Mouse (Mus musculus): ENCODE results near the gene Rnase4.

The Rnase4 gene

GRCm38 (mm10) chr14:51088970-51089673 is 1.8 kb upstream of the Rnase4 start:
- peak; percentile 99 for DNase-seq

DNA sequence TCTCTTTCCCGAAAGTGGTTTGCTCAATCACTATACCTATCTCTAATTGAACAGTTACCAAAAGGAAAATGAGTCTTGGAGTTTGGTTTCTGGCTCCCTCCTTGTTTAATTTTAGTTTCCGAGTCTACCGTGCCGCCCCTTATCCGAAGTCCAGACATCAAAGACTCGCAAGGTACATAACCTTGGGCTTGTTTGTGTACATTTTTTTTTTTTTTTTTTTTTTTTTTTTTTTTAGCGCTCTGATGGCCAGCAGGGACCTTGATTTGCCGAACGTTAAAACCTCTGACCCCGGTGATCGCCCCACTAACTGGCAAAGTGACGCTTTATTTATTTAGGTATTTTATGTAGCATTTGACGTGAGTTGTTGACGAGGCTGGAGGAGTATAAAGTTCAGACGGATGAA is 1.2 kb upstream of the Rnase4 start:
- DNase-seq, result no peak

- peak; percentile 89 for DNase-seq
Measured at GRCm38 (mm10) chr14:51090077-51090781, 648 bp upstream of the Rnase4 start.

GRCm38 (mm10) chr14:51092073-51092620 is 1.3 kb downstream of the Rnase4 start:
- DNase-seq, result no peak

DNA sequence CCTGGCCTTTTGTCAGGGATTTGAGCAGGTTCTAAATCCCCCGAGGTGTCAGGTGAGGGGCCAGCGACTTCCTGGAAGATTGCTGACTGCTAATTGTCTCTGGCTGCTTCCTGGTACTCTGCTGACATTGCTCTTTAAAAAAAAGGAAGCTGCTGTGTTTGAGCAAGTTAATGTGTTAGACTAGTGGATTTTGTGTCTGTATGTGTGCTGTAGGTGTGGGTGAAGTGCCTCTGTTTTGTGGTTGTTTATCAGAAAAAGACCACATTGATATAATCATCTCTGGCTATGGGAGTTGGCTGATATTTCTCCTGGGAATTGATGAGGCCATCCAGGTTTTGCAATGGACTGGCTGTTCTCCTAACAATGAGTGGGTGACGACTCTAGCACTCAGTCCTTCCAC is 2.6 kb downstream of the Rnase4 start:
- no peak for DNase-seq

GRCm38 (mm10) chr14:51094096-51094875 is 3.4 kb downstream of the Rnase4 start:
- no peak for DNase-seq

- no peak for DNase-seq
Measured at GRCm38 (mm10) chr14:51094921-51095320, 4.0 kb downstream of the Rnase4 start.

- DNase-seq, result no peak
Measured at GRCm38 (mm10) chr14:51095736-51096524, 5.1 kb downstream of the Rnase4 start.

GRCm38 (mm10) chr14:51098300-51098699 is 7.4 kb downstream of the Rnase4 start:
- peak; percentile 72 for DNase-seq

- DNase-seq, result no peak
Measured at GRCm38 (mm10) chr14:51098921-51099320, 8.0 kb downstream of the Rnase4 start.

DNA sequence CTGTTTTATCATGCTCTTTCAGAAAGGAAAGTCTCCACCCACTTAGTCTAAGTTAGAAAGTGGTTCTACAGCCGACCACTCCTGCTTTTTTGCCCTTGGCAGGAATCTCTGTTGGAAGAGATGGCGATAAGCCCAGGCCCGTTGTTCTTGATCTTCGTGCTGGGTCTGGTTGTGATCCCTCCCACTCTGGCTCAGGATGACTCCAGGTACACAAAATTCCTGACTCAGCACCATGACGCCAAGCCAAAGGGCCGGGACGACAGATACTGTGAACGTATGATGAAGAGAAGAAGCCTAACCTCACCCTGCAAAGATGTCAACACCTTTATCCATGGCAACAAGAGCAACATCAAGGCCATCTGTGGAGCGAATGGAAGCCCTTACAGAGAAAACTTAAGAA is 10.4 kb downstream of the Rnase4 start:
- DNase-seq, result no peak

DNA sequence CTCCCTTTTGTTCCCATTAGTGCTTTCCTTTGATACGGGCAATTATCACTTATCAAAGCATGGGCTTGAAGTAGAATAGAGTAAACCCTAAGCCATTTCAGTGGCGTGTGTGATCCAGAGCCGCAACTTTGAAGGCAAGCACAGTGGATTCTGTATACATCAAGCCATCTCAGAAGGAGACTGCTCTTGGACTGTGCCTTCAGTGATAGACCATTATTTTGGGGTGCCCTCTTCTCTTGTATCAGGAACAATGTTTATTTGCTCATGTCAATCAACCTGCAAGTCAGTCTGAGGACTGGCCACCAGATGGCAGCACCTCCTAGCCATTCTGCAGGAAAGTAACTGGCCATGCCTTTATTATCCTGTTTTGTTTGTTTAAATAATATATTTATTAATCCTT is 12.3 kb downstream of the Rnase4 start:
- peak; percentile 73 for DNase-seq

GRCm38 (mm10) chr14:51104366-51104765 is 13.5 kb downstream of the Rnase4 start:
- no peak for DNase-seq

- no peak for DNase-seq
Measured at GRCm38 (mm10) chr14:51106449-51106967, 15.6 kb downstream of the Rnase4 start.

- DNase-seq, result no peak
Measured at GRCm38 (mm10) chr14:51111966-51112365, 21.1 kb downstream of the Rnase4 start.

GRCm38 (mm10) chr14:51113476-51113875 is 22.6 kb downstream of the Rnase4 start:
- peak; percentile 22 for DNase-seq

- DNase-seq, result no peak
Measured at GRCm38 (mm10) chr14:51113916-51114560, 23.2 kb downstream of the Rnase4 start, which contains the start of gene Eddm3b. Gene Eddm3b, plus strand, starts transcription at chr14:51114426.

DNA sequence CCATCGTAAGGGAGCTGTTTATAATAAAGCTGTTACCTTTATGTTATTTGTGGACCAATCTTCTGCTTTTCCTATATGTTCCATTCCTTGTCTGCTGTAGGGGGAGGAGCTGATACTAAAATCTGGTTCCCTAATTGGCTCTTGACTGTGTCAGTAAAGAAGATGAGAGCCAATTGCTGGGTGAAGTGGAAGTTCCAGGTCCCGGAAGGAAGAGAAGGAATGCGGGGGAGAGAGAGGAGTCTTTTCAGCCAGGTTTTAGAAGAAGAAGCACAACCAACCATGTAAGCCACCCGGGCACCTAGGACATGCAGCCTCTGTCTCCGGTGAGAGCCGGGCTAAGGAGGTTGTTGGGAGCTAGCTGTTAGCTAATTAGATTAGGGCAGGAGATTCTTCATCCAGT is 34.8 kb downstream of the Rnase4 start:
- DNase-seq, result no peak

DNA sequence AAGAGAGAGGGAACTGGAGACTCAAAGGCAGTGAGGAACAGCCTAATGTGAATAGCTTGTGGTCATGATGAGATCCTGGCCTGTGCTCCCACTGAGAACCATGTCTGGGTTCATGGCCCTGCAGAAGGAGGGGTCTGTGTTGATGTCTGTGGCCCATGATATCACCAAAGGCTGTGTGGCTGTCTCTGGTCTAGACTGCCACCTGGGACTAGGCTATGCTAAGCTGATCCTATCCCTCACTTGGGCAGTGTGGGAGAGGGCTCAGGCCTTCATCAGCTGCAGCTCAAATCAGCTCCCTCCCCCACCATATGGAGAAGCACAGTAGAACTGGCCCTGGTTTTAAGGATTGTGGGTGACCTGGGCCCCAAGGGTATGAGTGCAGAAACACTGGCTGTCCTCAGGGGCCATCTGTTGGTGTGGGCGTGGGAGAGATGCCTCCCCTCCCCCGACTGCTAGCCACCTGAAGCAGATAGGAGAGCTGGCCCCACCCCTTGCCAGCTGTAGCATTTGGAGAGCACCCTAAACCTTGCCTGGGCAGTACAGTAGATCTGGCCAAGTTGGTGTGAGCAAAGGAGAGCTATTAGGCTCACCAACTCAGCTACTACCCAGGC is 36.9 kb downstream of the Rnase4 start:
- no peak for DNase-seq

DNA sequence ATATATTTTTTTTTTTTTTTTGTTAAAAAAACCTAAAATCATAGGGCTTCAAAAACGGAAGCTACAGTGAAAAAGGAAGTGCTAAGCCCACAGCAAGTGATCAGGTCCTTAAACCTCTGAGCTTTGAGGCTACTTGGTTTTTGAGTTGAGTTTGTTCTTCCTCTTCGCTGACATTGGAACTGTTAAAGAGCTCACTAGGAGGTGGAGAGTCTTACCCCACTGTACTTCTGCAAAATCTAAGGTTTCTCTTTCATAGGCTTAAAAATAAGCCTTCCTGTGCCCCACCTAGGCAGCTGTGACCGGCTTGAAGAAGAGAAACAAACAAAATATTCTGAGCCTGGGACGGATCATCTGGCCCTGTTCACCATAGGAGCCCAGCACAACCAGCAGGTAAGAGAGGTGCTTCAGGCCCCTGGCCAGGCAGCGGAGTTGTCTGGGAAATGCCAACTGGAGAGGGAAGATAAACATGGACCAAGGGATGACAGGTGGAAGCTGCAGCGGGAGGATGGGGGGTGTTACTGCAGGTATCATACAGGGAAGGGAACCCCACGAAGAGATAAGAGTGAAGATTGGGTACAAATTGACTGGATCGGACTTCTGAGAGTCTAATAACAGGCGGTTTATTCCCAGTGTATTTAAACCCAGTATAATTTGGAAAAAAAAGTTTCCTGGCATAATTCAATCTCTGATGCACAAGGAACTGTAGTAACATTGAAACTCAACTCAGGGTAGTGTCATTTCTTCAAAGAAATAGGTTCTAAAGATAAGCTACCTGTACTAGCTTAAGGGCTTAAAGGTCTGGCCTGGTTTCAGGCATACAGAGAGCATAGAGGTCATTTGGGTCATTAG is 38.1 kb downstream of the Rnase4 start:
- DNase-seq, result no peak

Measured in retina, postnatal 1 day (tissue).